Mouse (Mus musculus) neural tube, embryonic 13.5 days (tissue): ENCODE results near the gene Jak1. TPM values are rescaled to one million over a fixed set of nuclear protein-coding genes. Genes with fewer than 3 reads are reported as not detected.

Source experiments
- ATAC-seq: fragments of 200-750 bp; cut with Nextera tagmentation; 2 replicates; pipeline ENCODE4 v1.8.0; 2017; ENCODE audit warnings: low read depth, mild to moderate bottlenecking, moderate TSS enrichment, moderate library complexity
- H3K27ac ChIP-seq: fragments of 300-500 bp; sonication (generic); replicated peaks from 2 replicates; pipeline ENCODE4 v1.5.1; 2015; ENCODE audit warnings: moderate library complexity, mild to moderate bottlenecking, inconsistent platforms
- H3K27me3 ChIP-seq: fragments of 300-500 bp; sonication (generic); 2 replicates; pipeline ENCODE4 v1.6.1; 2015; ENCODE audit warnings: mild to moderate bottlenecking, inconsistent platforms
- H3K36me3 ChIP-seq: fragments of 300-500 bp; sonication (generic); 2 replicates; pipeline ENCODE4 v1.6.1; 2015; ENCODE audit warnings: mild to moderate bottlenecking, inconsistent platforms
- H3K4me1 ChIP-seq: fragments of 300-500 bp; sonication (generic); replicated peaks from 2 replicates; pipeline ENCODE4 v1.6.1; 2015; ENCODE audit warnings: inconsistent platforms
- H3K4me2 ChIP-seq: fragments of 300-500 bp; sonication (generic); 2 replicates; pipeline ENCODE4 v1.6.1; 2015; ENCODE audit warnings: inconsistent platforms, mild to moderate bottlenecking, moderate library complexity
- H3K4me3 ChIP-seq: fragments of 300-500 bp; sonication (generic); 2 replicates; pipeline ENCODE4 v1.5.1; 2015; ENCODE audit warnings: mild to moderate bottlenecking, inconsistent platforms
- H3K9ac ChIP-seq: fragments of 300-500 bp; sonication (generic); 2 replicates; pipeline ENCODE4 v1.6.1; 2015; ENCODE audit warnings: moderate library complexity, mild to moderate bottlenecking, inconsistent platforms
- H3K9me3 ChIP-seq: fragments of 300-500 bp; sonication (generic); 2 replicates; pipeline ENCODE4 v1.6.1; 2016; ENCODE audit warnings: inconsistent platforms
- WGBS: fragments of 180-500 bp; shearing (Covaris S2); methylation state at CpG from one replicate; pipeline ENCODE4 v1.1.7; 2015; 5-methylcytosine and 5-hydroxymethylcytosine counted together
- polyA plus RNA-seq: library from polyadenylated mRNA; unstranded; fragments of >200 nt; fragmentation: Nextera tagmentation; extraction: Ambion mirVana; gene quantifications from 2 replicates; pipeline ENCODE4 v1.2.1, GENCODE M21; 2015

The Jak1 gene
- polyA plus RNA-seq, 1 experiment from 2014 or later = 68.7 TPM

DNA sequence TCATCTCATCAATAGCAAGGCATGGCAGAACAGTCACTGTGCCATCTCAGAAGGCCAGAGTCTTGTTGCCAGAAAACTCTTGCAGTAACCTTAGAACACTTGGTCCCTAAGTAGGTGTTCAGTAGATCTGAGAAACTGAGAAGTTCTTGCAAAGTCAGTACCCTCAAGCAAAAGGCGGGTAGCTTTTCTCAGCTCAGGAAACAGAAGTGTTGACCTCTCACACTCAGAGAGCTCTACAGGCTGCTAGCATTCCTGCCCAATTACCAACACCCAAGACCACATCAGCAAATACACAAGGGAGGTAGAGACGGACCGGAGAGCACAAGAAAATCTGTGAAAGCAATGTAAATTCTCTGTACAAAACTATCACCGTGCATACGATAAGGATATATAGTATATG lies 39.1 kb downstream of the Jak1 start:
- 89% methylated on average over 5 of the region's 5 CpGs for WGBS
- no peak overlapping the region for H3K4me2 ChIP-seq
- no peaks in the 10 kb centered on the region for H3K9me3 ChIP-seq
- no peak overlapping the region for H3K4me3 ChIP-seq
- H3K27me3 ChIP-seq = no peaks in the 10 kb centered on the region
- H3K27ac ChIP-seq = no peak overlapping the region
- H3K4me1 ChIP-seq = no peaks in the 10 kb centered on the region
- no peaks in the 10 kb centered on the region for H3K36me3 ChIP-seq
- no peak for ATAC-seq
- H3K9ac ChIP-seq = no peak overlapping the region

- no peaks in the 10 kb centered on the region for H3K4me1 ChIP-seq
- WGBS = 83% methylated on average over 2 of the region's 2 CpGs
- no peak for ATAC-seq
- no peaks in the 10 kb centered on the region for H3K27me3 ChIP-seq
- H3K27ac ChIP-seq = no peak overlapping the region
- no peak overlapping the region for H3K4me2 ChIP-seq
- no peaks in the 10 kb centered on the region for H3K9me3 ChIP-seq
- H3K36me3 ChIP-seq = no peaks in the 10 kb centered on the region
- H3K4me3 ChIP-seq = no peak overlapping the region
- H3K9ac ChIP-seq = no peak overlapping the region
These were observed 44.1 kb downstream of the Jak1 start for GRCm38 (mm10) chr4:101220946-101221345.

DNA sequence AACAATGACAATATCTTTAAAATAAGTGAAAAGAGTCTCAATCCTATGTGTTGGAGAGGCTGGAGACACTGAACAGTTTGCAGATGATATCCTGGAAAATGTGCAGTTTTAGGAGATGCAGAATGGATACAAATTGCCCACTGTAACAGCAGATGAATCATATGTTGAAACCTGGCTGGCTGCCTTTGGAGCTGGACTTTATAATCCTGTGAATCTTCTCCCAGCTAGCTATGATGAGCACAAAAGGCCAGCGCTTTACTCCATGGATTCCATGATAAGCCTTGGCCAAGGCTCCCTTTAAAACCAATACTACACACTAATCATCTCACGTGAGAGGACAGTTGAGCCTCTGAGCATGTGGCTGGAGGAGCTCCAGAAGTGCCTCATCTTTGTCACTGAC lies 45.2 kb downstream of the Jak1 start:
- no peaks in the 10 kb centered on the region for H3K9me3 ChIP-seq
- no peaks in the 10 kb centered on the region for H3K36me3 ChIP-seq
- H3K4me1 ChIP-seq = no peaks in the 10 kb centered on the region
- no peak overlapping the region for H3K4me3 ChIP-seq
- 88% methylated on average over 2 of the region's 2 CpGs for WGBS
- no peak for ATAC-seq
- H3K4me2 ChIP-seq = no peak overlapping the region
- no peaks in the 10 kb centered on the region for H3K27me3 ChIP-seq
- no peak overlapping the region for H3K27ac ChIP-seq
- no peak overlapping the region for H3K9ac ChIP-seq

DNA sequence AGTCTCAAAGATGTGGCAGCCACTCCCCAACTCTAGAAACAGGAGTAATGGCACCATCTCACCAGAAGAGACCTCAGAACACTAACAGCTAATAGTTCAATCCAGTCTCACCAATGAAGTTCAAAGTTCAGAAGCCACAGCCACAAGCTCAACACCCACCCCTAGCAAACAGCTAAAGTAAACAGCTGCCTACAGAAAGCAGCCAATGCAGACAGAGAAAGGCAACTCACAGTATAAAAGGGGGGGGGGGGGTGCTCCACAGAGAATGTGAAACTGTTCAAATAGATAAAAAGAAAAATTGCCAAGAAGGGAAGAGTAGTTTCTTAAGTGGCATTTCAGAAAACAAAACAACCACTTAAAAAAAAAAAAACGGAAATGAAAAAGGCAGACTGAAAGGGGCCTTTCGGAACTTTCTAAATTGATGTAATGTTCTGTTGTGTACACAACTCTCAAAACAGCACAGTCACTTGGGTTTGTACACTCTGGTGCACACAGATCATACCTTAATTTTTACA lies 48.0 kb downstream of the Jak1 start:
- Histone ChIP-seq H3K4me3 (no peak overlapping the region), H3K4me1 (no peaks in the 10 kb centered on the region), H3K4me2 (no peak overlapping the region), H3K9me3 (no peaks in the 10 kb centered on the region), H3K36me3 (no peaks in the 10 kb centered on the region), H3K27me3 (no peaks in the 10 kb centered on the region), H3K27ac (no peak overlapping the region), H3K9ac (no peak overlapping the region)
- ATAC-seq = no peak
- 76% methylated on average over 2 of the region's 2 CpGs for WGBS

GRCm38 (mm10) chr4:101216286-101216685 lies 48.8 kb downstream of the Jak1 start:
- H3K27me3 ChIP-seq = no peaks in the 10 kb centered on the region
- ATAC-seq = no peak
- H3K4me1 ChIP-seq = no peaks in the 10 kb centered on the region
- no peaks in the 10 kb centered on the region for H3K36me3 ChIP-seq
- H3K9me3 ChIP-seq = no peaks in the 10 kb centered on the region
- H3K9ac ChIP-seq = no peak overlapping the region
- H3K4me3 ChIP-seq = no peak overlapping the region
- H3K4me2 ChIP-seq = no peak overlapping the region
- no peak overlapping the region for H3K27ac ChIP-seq
- WGBS = 90% methylated on average over 4 of the region's 4 CpGs

GRCm38 (mm10) chr4:101213477-101213876 lies 51.6 kb downstream of the Jak1 start:
- H3K4me3 ChIP-seq = no peak overlapping the region
- no peak overlapping the region for H3K4me2 ChIP-seq
- ATAC-seq = no peak
- WGBS = 91% methylated on average over 2 of the region's 2 CpGs
- no peaks in the 10 kb centered on the region for H3K36me3 ChIP-seq
- H3K9ac ChIP-seq = no peak overlapping the region
- no peaks in the 10 kb centered on the region for H3K4me1 ChIP-seq
- no peak overlapping the region for H3K27ac ChIP-seq
- H3K9me3 ChIP-seq = no peaks in the 10 kb centered on the region
- H3K27me3 ChIP-seq = no peaks in the 10 kb centered on the region

GRCm38 (mm10) chr4:101207492-101207891 lies 57.6 kb downstream of the Jak1 start:
- no peak overlapping the region for H3K4me2 ChIP-seq
- no peak overlapping the region for H3K27ac ChIP-seq
- no peak overlapping the region for H3K9ac ChIP-seq
- no peaks in the 10 kb centered on the region for H3K27me3 ChIP-seq
- no peaks in the 10 kb centered on the region for H3K9me3 ChIP-seq
- H3K36me3 ChIP-seq = no peaks in the 10 kb centered on the region
- 83% methylated on average over 2 of the region's 2 CpGs for WGBS
- H3K4me3 ChIP-seq = no peak overlapping the region
- no peaks in the 10 kb centered on the region; the same call in 1 of the 2 replicates for H3K4me1 ChIP-seq
- no peak for ATAC-seq

DNA sequence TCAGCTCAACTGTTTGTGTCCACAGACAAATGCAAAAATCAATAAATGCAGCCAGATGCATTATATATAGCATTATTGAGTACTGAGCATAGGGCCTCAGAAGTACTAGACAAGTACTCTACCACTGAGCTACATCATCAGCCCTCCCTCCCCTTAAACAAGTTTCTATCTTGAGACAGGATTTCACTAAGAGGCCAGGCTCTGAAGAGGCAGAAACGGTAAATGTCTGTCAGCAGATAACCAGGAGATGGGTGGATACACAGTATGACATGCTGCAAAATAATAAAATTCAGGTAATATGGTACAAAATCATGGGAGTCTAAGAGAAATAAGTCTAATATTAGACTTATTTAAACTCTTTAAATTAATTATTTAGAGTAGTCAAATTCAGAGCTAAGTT lies 61.6 kb downstream of the Jak1 start:
- Histone ChIP-seq H3K9me3 (no peaks in the 10 kb centered on the region), H3K4me1 (peaks cover 4% of the 10 kb centered on the region), H3K36me3 (no peaks in the 10 kb centered on the region), H3K4me3 (no peak overlapping the region), H3K4me2 (no peak overlapping the region), H3K27me3 (no peaks in the 10 kb centered on the region), H3K9ac (no peak overlapping the region), H3K27ac (no peak overlapping the region)
- no peak for ATAC-seq
- 89% methylated on average over 1 of the region's 1 CpGs for WGBS

GRCm38 (mm10) chr4:101202626-101203025 lies 62.5 kb downstream of the Jak1 start:
- H3K4me1 ChIP-seq = peaks cover 13% of the 10 kb centered on the region
- WGBS = 95% methylated on average over 10 of the region's 10 CpGs
- no peaks in the 10 kb centered on the region for H3K9me3 ChIP-seq
- H3K36me3 ChIP-seq = no peaks in the 10 kb centered on the region
- no peak for ATAC-seq
- no peak overlapping the region for H3K4me3 ChIP-seq
- H3K4me2 ChIP-seq = no peak overlapping the region
- no peak overlapping the region for H3K27ac ChIP-seq
- H3K27me3 ChIP-seq = no peaks in the 10 kb centered on the region
- no peak overlapping the region for H3K9ac ChIP-seq

- H3K4me2 ChIP-seq = no peak overlapping the region
- H3K27me3 ChIP-seq = no peaks in the 10 kb centered on the region
- H3K9ac ChIP-seq = no peak overlapping the region
- H3K36me3 ChIP-seq = no peaks in the 10 kb centered on the region
- ATAC-seq = no peak
- no peaks in the 10 kb centered on the region for H3K9me3 ChIP-seq
- no peak overlapping the region for H3K27ac ChIP-seq
- H3K4me3 ChIP-seq = no peak overlapping the region
- 95% methylated on average over 8 of the region's 8 CpGs for WGBS
- peaks cover 17% of the 10 kb centered on the region for H3K4me1 ChIP-seq
These were observed 65.5 kb downstream of the Jak1 start for GRCm38 (mm10) chr4:101199433-101200081.

- Histone ChIP-seq H3K27ac (no peak overlapping the region), H3K9me3 (no peaks in the 10 kb centered on the region), H3K4me2 (no peak overlapping the region), H3K36me3 (no peaks in the 10 kb centered on the region), H3K9ac (no peak overlapping the region), H3K27me3 (no peaks in the 10 kb centered on the region), H3K4me3 (no peak overlapping the region), H3K4me1 (peaks cover 17% of the 10 kb centered on the region)
- no peak for ATAC-seq
- WGBS = 65% methylated on average over 2 of the region's 2 CpGs
These were observed 66.7 kb downstream of the Jak1 start for GRCm38 (mm10) chr4:101198333-101198732.

GRCm38 (mm10) chr4:101197421-101198170 lies 67.5 kb downstream of the Jak1 start:
- Histone ChIP-seq H3K27me3 (no peaks in the 10 kb centered on the region), H3K4me3 (no peak overlapping the region), H3K27ac (no peak overlapping the region), H3K36me3 (no peaks in the 10 kb centered on the region), H3K9ac (no peak overlapping the region), H3K4me2 (no peak overlapping the region), H3K4me1 (peaks cover 17% of the 10 kb centered on the region), H3K9me3 (no peaks in the 10 kb centered on the region)
- no peak for ATAC-seq
- whole genome bisulfite sequencing = 71% methylated on average over 9 of the region's 9 CpGs
